Mouse (Mus musculus) MEL (cell line): ENCODE data around the gene Cxcr6. TPM values are rescaled to one million over a fixed set of nuclear protein-coding genes. Genes with fewer than 3 reads are reported as not detected.

ENCODE experiments used
- BHLHE40 ChIP-seq: IDR thresholded peaks from 2 replicates; pipeline ENCODE4 v1.6.1; 2012; ENCODE audit warnings: low read depth, mild to moderate bottlenecking, inconsistent platforms, low read length, improper control_type of control experiment, borderline replicate concordance
- CHD1 ChIP-seq: IDR thresholded peaks from 2 replicates; pipeline ENCODE4 v1.6.1; 2012; ENCODE audit warnings: low read depth, mild to moderate bottlenecking, inconsistent platforms, low read length, improper control_type of control experiment
- CHD2 ChIP-seq: IDR thresholded peaks from 2 replicates; pipeline ENCODE4 v1.6.1; 2011; ENCODE audit warnings: low read length, improper control_type of control experiment
- CTCF ChIP-seq, 3 experiments: IDR thresholded peaks in 2 of 3; conservative IDR thresholded peaks in 1 of 3; 2 replicates each; pipeline ENCODE4 v1.5.1; 2011 to 2012; ENCODE audit warnings: low read length in 3 of 3, low read depth in 2 of 3, mild to moderate bottlenecking in 2 of 3, improper control_type of control experiment in 1 of 3, inconsistent platforms in 1 of 3, mixed read lengths in 1 of 3, moderate library complexity in 1 of 3; ENCODE audit not compliant: control insufficient read depth in 1 of 3, insufficient read depth in 1 of 3, poor library complexity in 1 of 3, severe bottlenecking in 1 of 3
- E2F4 ChIP-seq: IDR thresholded peaks from 2 replicates; pipeline ENCODE4 v1.6.1; 2011; ENCODE audit warnings: low read depth, low read length, improper control_type of control experiment, borderline replicate concordance
- ELF1 ChIP-seq: IDR thresholded peaks from 2 replicates; pipeline ENCODE4 v1.6.1; 2014; ENCODE audit warnings: low read depth, mild to moderate bottlenecking, inconsistent platforms, low read length, improper control_type of control experiment, moderate library complexity
- EP300 ChIP-seq, 2 experiments: IDR thresholded peaks; 2 replicates each; pipeline ENCODE4 v1.6.1; 2011; ENCODE audit warnings: improper control_type of control experiment in 2 of 2, low read length in 2 of 2, low read depth in 1 of 2, mild to moderate bottlenecking in 1 of 2
- ETS1 ChIP-seq: IDR thresholded peaks from 2 replicates; pipeline ENCODE4 v1.6.1; 2012; ENCODE audit warnings: low read depth, mild to moderate bottlenecking, inconsistent platforms, low read length, improper control_type of control experiment, moderate library complexity
- GABPA ChIP-seq: IDR thresholded peaks from 2 replicates; pipeline ENCODE4 v1.6.1; 2012; ENCODE audit warnings: low read depth, mild to moderate bottlenecking, inconsistent platforms, low read length, improper control_type of control experiment, moderate library complexity
- GATA1 ChIP-seq: IDR thresholded peaks from 2 replicates; pipeline ENCODE4 v1.6.1; 2011; ENCODE audit warnings: low read depth, low read length, improper control_type of control experiment
- KAT2A ChIP-seq: conservative IDR thresholded peaks from 2 replicates; pipeline ENCODE4 v1.6.1; 2012; ENCODE audit warnings: low read depth, low read length, improper control_type of control experiment, inconsistent platforms
- MAFK ChIP-seq: IDR thresholded peaks from 2 replicates; pipeline ENCODE4 v1.6.1; 2011; ENCODE audit warnings: low read depth, mild to moderate bottlenecking, low read length, improper control_type of control experiment, borderline replicate concordance
- MAX ChIP-seq: IDR thresholded peaks from 2 replicates; pipeline ENCODE4 v1.6.1; 2011; ENCODE audit warnings: low read length, improper control_type of control experiment
- MAZ ChIP-seq: IDR thresholded peaks from 2 replicates; pipeline ENCODE4 v1.6.1; 2012; ENCODE audit warnings: low read depth, mild to moderate bottlenecking, inconsistent platforms, low read length, improper control_type of control experiment
- MYB ChIP-seq: IDR thresholded peaks from 2 replicates; pipeline ENCODE4 v1.6.1; 2011; ENCODE audit warnings: mild to moderate bottlenecking, low read depth, low read length, improper control_type of control experiment
- MYC ChIP-seq: IDR thresholded peaks from 2 replicates; pipeline ENCODE4 v1.6.1; 2011; ENCODE audit warnings: low read depth, mild to moderate bottlenecking, low read length, improper control_type of control experiment, moderate library complexity
- NELFE ChIP-seq: IDR thresholded peaks from 2 replicates; pipeline ENCODE4 v1.6.1; 2011; ENCODE audit warnings: low read depth, low read length, improper control_type of control experiment
- POLR2AphosphoS5 ChIP-seq: IDR thresholded peaks from 2 replicates; pipeline ENCODE4 v1.6.1; 2012; ENCODE audit warnings: low read depth, borderline replicate concordance, mild to moderate bottlenecking, inconsistent platforms, low read length, moderate library complexity, mixed read lengths
- RAD21 ChIP-seq: IDR thresholded peaks from 2 replicates; pipeline ENCODE4 v1.6.1; 2011; ENCODE audit warnings: mild to moderate bottlenecking, low read depth, low read length, improper control_type of control experiment
- SMC3 ChIP-seq: IDR thresholded peaks from 2 replicates; pipeline ENCODE4 v1.6.1; 2011; ENCODE audit warnings: low read depth, low read length, improper control_type of control experiment
- TAL1 ChIP-seq: IDR thresholded peaks from 2 replicates; pipeline ENCODE4 v1.6.1; 2012; ENCODE audit warnings: mild to moderate bottlenecking, inconsistent platforms, low read length, moderate library complexity, mixed read lengths
- TCF12 ChIP-seq: IDR thresholded peaks from 2 replicates; pipeline ENCODE4 v1.6.1; 2014; ENCODE audit warnings: low read depth, mild to moderate bottlenecking, inconsistent platforms, low read length, improper control_type of control experiment, moderate library complexity
- UBTF ChIP-seq: IDR thresholded peaks from 2 replicates; pipeline ENCODE4 v1.6.1; 2012; ENCODE audit warnings: low read depth, mild to moderate bottlenecking, inconsistent platforms, low read length, improper control_type of control experiment, moderate library complexity, borderline replicate concordance; ENCODE audit not compliant: insufficient read depth
- USF1 ChIP-seq: IDR thresholded peaks from 2 replicates; pipeline ENCODE4 v1.6.1; 2014; ENCODE audit warnings: low read depth, mild to moderate bottlenecking, inconsistent platforms, low read length, improper control_type of control experiment, moderate library complexity
- ZMIZ1 ChIP-seq: IDR thresholded peaks from 2 replicates; pipeline ENCODE4 v1.6.1; 2012; ENCODE audit warnings: low read depth, mild to moderate bottlenecking, inconsistent platforms, low read length, improper control_type of control experiment, moderate library complexity
- ZNF384 ChIP-seq: IDR thresholded peaks from 2 replicates; pipeline ENCODE4 v1.6.1; 2012; ENCODE audit warnings: low read depth, mild to moderate bottlenecking, inconsistent platforms, low read length, improper control_type of control experiment
- polyA plus RNA-seq, 2 experiments: library from polyadenylated mRNA; stranded (reverse) in 1 of 2; unstranded in 1 of 2; fragments of >175 nt in 1 of 2; fragments of >200 nt in 1 of 2; gene quantifications; 2 replicates each; pipeline versions ENCODE4 v1.2.1 to v1.2.4; 2012; ENCODE audit warnings: low replicate concordance in 2 of 2, low read depth in 1 of 2; ENCODE audit not compliant: insufficient read length in 2 of 2, insufficient read depth in 1 of 2, missing spikeins in 1 of 2
- total RNA-seq: library from RNA; depleted of rRNA; stranded (reverse); fragments of 300-350 nt; gene quantifications from 2 replicates; pipeline ENCODE4 v1.2.3, GENCODE M21; 2012

Cxcr6 gene
- total and polyA plus RNA-seq, 3 experiments = 0.04 TPM; not detected in 2

DNA sequence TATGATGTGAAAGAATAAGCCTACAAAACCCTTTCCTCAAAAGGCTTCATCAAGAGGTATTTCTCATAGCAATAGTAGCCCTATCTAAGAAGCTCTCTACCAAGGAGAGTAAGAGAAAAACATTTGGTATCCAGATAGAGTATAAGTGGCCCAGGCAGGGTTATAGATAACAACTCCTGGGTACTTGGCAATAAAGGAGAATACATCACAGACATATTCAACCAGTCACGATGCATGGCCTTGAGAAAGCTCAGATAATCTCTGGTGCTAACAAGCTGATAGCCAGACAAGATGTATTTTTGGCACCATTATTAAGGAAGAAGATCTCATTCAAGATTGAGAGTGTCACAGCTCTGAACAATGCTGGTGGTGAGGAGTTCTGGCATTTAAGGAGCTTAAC lies 40.2 kb downstream of the Cxcr6 start (continued):
- TF ChIP-seq EP300 (IDR thresholded peaks at IDR 0.05; ENCODE audit: low read depth in 1 of 2, low read length in 2 of 2) = peak in 1 of 2 experiments; percentile 54
- no peak for TF ChIP-seq ZNF384
- no peak for TF ChIP-seq E2F4
- TF ChIP-seq CHD1 = no peak
- no peak for TF ChIP-seq MYB
- peak; percentile 71 for TF ChIP-seq GATA1
- 0 out of 2 replicates have a peak, but pooled peaks have one; percentile 3 for TF ChIP-seq TAL1
- no peak for TF ChIP-seq RAD21
- no peak for TF ChIP-seq CHD2
- TF ChIP-seq SMC3 = no peak
- TF ChIP-seq USF1 = no peak
- TF ChIP-seq ETS1 = peak; percentile 50
- TF ChIP-seq MYC = no peak
- TF ChIP-seq UBTF = no peak
- no peak for TF ChIP-seq MAX
- TF ChIP-seq MAZ = no peak
- no peak for TF ChIP-seq NELFE
- no peak for TF ChIP-seq KAT2A
- no peak for TF ChIP-seq CTCF (IDR thresholded peaks at IDR 0.05 in 2 of 3, conservative IDR thresholded peaks at IDR 0.05 in 1 of 3; ENCODE audit: control insufficient read depth in 1 of 3, insufficient read depth in 1 of 3, low read depth in 2 of 3, low read length in 3 of 3, poor library complexity in 1 of 3, severe bottlenecking in 1 of 3)
- no peak for TF ChIP-seq BHLHE40
- TF ChIP-seq MAFK = no peak
- peak; percentile 30; the same call in 1 of the 2 replicates for TF ChIP-seq TCF12
- no peak for TF ChIP-seq GABPA
- TF ChIP-seq ELF1 = no peak
- TF ChIP-seq POLR2AphosphoS5 = no peak
- no peak for TF ChIP-seq ZMIZ1
